In the genomic region with DNA sequence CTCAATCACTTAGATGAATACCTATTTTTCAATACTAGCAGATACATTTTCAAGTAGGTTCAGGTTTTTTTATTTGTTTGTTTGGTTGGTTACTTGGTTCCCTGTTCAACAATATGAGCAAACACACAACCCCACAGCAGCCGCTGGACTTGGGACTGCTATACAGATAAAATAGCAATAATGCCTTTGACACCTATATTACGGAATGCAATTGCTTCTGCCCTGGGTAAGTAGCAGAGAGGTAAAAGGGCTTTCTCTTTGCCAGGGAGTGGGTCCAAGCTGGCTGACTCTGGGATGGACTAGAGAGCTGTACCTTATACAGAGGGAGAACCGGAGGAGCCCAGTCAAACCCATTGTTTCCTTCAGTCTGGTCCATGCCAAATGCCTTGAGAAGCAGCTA, we compare ENCODE assay signal across 24 mouse cellular contexts.
"Had no signal": no experiment of that assay in that cellular context is flagged by ENCODE, and none has a peak within 500 bp of the region (broad histone marks: within the 10 kb centered on the region; RNA-seq: fewer than 3 reads in every experiment).

No protein-coding gene starts in this region.

- DNase-seq: gastrocnemius, adult 2 months; gastrocnemius, postnatal 10 days; gastrocnemius, postnatal 25 days; heart, adult 18-20 months; heart, postnatal 10 days; heart, postnatal 4 days; kidney, adult 11 months; kidney, adult 8-10 months; kidney, postnatal 10 days; kidney, postnatal 25 days; kidney, postnatal 4 days; left cerebral cortex, postnatal 4 days had no signal

- H3K36me3 ChIP-seq: heart, embryonic 10.5 days; heart, embryonic 12.5 days; liver, embryonic 12.5 days had no signal

- H3K27me3 ChIP-seq: heart, embryonic 12.5 days; hindbrain, embryonic 12.5 days; limb, embryonic 13.5 days; limb, embryonic 15.5 days; liver, embryonic 12.5 days had no signal

- H3K4me3 ChIP-seq: gastrocnemius, adult 2 months; heart, embryonic 10.5 days; heart, embryonic 12.5 days; hindbrain, embryonic 10.5 days; hindbrain, embryonic 12.5 days; layer of hippocampus, adult 2 months; left cerebral cortex, adult 2 months; limb, embryonic 13.5 days; limb, embryonic 15.5 days; liver, embryonic 12.5 days had no signal

- ATAC-seq: hindbrain, embryonic 16.5 days; inflammation-experienced regulatory T-cells, adult 6 months; liver, embryonic 12.5 days had no signal

- H3K9me3 ChIP-seq: heart, embryonic 10.5 days; heart, embryonic 12.5 days; hindbrain, embryonic 10.5 days; hindbrain, embryonic 12.5 days; limb, embryonic 15.5 days; liver, embryonic 12.5 days had no signal

- H3K27ac ChIP-seq: gastrocnemius, adult 2 months; heart, embryonic 10.5 days; hindbrain, embryonic 10.5 days; hindbrain, embryonic 12.5 days; hindbrain, embryonic 14.5 days; limb, embryonic 13.5 days; limb, embryonic 15.5 days; liver, embryonic 12.5 days had no signal

- H3K4me2 ChIP-seq: heart, embryonic 12.5 days; hindbrain, embryonic 12.5 days; hindbrain, embryonic 14.5 days; limb, embryonic 13.5 days; limb, embryonic 15.5 days; liver, embryonic 12.5 days had no signal

- H3K9ac ChIP-seq: heart, embryonic 12.5 days; hindbrain, embryonic 12.5 days; hindbrain, embryonic 14.5 days; limb, embryonic 13.5 days; limb, embryonic 15.5 days; liver, embryonic 12.5 days had no signal
